Mouse (Mus musculus): Measurements from ENCODE around the gene Aasdh. TPM values are rescaled to one million over a fixed set of nuclear protein-coding genes. Genes with fewer than 3 reads are reported as not detected.

Aasdh gene
- total RNA-seq, 2 experiments from 2014 or later: 10.6 to 12.1 TPM

GRCm38 (mm10) chr5:76843851-76844419, 61.4 kb downstream of the Aasdh start:
- DNase-seq (ENCODE audit: low spot score): no peak

DNA sequence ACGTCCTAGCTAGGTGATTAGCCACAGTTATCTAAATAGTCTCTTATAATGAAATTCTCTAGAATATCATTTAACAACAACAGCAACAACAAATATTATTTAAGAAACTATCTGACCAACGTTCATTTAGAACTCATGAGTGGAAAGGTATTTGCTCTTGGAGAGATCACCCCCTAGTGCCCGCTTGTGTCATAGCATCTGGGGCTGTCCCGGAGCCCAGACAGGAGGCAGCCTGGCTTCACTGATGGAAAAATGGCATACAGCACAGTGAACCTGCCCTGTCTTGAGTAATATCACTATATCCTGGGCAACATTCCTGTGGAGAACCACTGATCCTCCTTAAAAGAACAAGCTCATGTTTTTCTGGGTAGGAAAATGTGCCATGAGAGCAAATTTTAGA, 61.9 kb downstream of the Aasdh start:
- DNase-seq (ENCODE audit: low spot score): peak; percentile 55

- no peak for DNase-seq (ENCODE audit: low spot score)
These were observed 63.5 kb downstream of the Aasdh start for GRCm38 (mm10) chr5:76841859-76842258.

GRCm38 (mm10) chr5:76839786-76840185, 65.5 kb downstream of the Aasdh start:
- no peak for DNase-seq (ENCODE audit: low spot score)

- DNase-seq (ENCODE audit: low spot score): no peak
These were observed 68.3 kb downstream of the Aasdh start for GRCm38 (mm10) chr5:76837018-76837417.

DNA sequence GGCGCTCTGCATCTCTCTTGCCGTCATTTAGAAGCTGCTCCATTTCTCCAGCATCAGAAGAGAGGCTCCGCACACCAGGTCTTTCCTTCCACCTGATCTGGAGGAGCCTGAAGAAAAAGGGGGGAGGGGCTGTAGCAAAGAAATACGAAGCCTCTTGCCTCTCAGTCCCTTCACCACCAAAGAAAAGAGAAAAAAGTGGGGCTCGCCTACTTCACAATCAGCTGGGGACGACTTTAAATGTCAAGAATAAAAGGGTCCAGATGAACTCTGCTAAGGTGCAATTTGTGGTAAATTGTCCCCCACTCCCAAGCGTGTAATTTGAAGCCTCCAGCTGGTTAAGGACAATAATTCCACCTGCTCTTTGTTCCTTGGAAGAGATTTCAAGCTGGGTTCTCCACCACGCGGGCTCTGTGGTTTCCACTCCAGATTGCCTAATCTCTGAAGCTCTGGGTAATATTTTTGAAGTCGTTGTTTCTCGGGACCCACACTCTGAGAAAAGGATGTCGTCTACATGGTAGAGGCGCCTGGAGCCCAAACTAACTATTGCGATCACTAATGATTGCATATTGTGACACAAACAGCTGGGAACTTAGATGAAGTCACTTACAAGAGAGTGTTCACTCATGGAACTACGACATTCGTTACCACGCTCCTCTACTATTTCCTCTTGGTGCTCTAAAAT, 72.6 kb downstream of the Aasdh start:
- DNase-seq (ENCODE audit: low spot score): no peak

GRCm38 (mm10) chr5:76828527-76829240, 76.6 kb downstream of the Aasdh start:
- no peak for DNase-seq (ENCODE audit: low spot score)

Other genes with a start within 250 kb of the Aasdh start
- gene C530008M17Rik, start 249.0 kb downstream of the Aasdh start, total RNA-seq (2021): 1 to 10 TPM; 2.8 TPM
- gene Paics, start 45.8 kb upstream of the Aasdh start, total RNA-seq (2021): 100 to 1,000 TPM; 135 to 144 TPM
- gene Ppat, start 46.1 kb upstream of the Aasdh start, total RNA-seq (2021): 10 to 100 TPM; 21.5 to 23.7 TPM
- 10 to 100 TPM; 42.6 to 50.3 TPM for gene Srp72, start 69.2 kb upstream of the Aasdh start, total RNA-seq (2021)
- gene Arl9, start 98.5 kb upstream of the Aasdh start, total RNA-seq (2021): not detected
- gene Thegl, start 110.5 kb upstream of the Aasdh start, total RNA-seq (2021): not detected
- gene Hopx, start 209.6 kb upstream of the Aasdh start, total RNA-seq (2021): 1 to 10 TPM; 2.6 to 3.3 TPM